Mouse (Mus musculus): Measurements from ENCODE around the gene Sgms2.

- TF ChIP-seq CTCF (IDR thresholded peaks at IDR 0.05): no peak
- no peak for TF ChIP-seq POLR2A (IDR thresholded peaks at IDR 0.05; ENCODE audit: insufficient read depth, low read depth, low read length)
These were observed 142.6 kb downstream of the Sgms2 start for GRCm38 (mm10) chr3:131348579-131348950.

Measured in heart, adult 2 months (tissue).